Mouse (Mus musculus) hindbrain, postnatal 0 days (tissue): ENCODE results near the gene Mrps10. TPM values are rescaled to one million over a fixed set of nuclear protein-coding genes. Genes with fewer than 3 reads are reported as not detected.
A peak's percentile ranks its signal among the peaks of the same experiment; 100 is the strongest.
"Not testable (repeated sequence)": the region's sequence is repeated elsewhere in the genome, so short reads cannot be mapped to it uniquely, and the experiment has no call there.

Source experiments
- ATAC-seq: fragments of 200-750 bp; cut with Nextera tagmentation; 2 replicates; pipeline ENCODE4 v1.8.0; 2017; ENCODE audit warnings: mild to moderate bottlenecking, moderate TSS enrichment, moderate library complexity
- DNase-seq: peaks from one replicate; pipeline ENCODE4 v3.0.0-alpha.2; 2015; ENCODE audit warnings: low spot score
- H3K27ac ChIP-seq: fragments of 300-500 bp; sonication (generic); 2 replicates; pipeline ENCODE4 v1.5.1; 2014; ENCODE audit warnings: mild to moderate bottlenecking
- H3K27me3 ChIP-seq: fragments of 300-500 bp; sonication (generic); 2 replicates; pipeline ENCODE4 v1.6.1; 2014; ENCODE audit warnings: low read length, mixed read lengths; ENCODE audit not compliant: insufficient read depth
- H3K36me3 ChIP-seq: fragments of 300-500 bp; sonication (generic); 2 replicates; pipeline ENCODE4 v1.6.1; 2014; ENCODE audit warnings: low read length, mixed read lengths; ENCODE audit not compliant: insufficient read depth
- H3K4me1 ChIP-seq: fragments of 300-500 bp; sonication (generic); 2 replicates; pipeline ENCODE4 v1.6.1; 2014; ENCODE audit warnings: antibody characterized with exemption, low read length, mixed read lengths; ENCODE audit not compliant: insufficient read depth
- H3K4me2 ChIP-seq: fragments of 300-500 bp; sonication (generic); 2 replicates; pipeline ENCODE4 v1.6.1; 2014; ENCODE audit warnings: low read depth, mild to moderate bottlenecking, low read length, moderate library complexity, mixed read lengths
- H3K4me3 ChIP-seq: fragments of 300-500 bp; sonication (generic); 2 replicates; pipeline ENCODE4 v1.5.1; 2014; ENCODE audit warnings: low read length
- H3K9ac ChIP-seq: fragments of 300-500 bp; sonication (generic); replicated peaks from 2 replicates; pipeline ENCODE4 v1.6.1; 2014; ENCODE audit warnings: mild to moderate bottlenecking, low read length, moderate library complexity, mixed read lengths
- H3K9me3 ChIP-seq: fragments of 300-500 bp; sonication (generic); 2 replicates; pipeline ENCODE4 v1.6.1; 2016; ENCODE audit warnings: low read length, mixed read lengths
- CTCF ChIP-seq: IDR thresholded peaks from 2 replicates; pipeline ENCODE4 v1.5.1; 2016; ENCODE audit warnings: antibody characterized with exemption, control low read depth, low read depth
- WGBS: fragments of 180-500 bp; shearing (Covaris S2); extraction: QIAGEN DNeasy Blood & Tissue Kit; methylation state at CpG from one replicate; pipeline ENCODE4 v1.1.7; 2014; 5-methylcytosine and 5-hydroxymethylcytosine counted together
- polyA plus RNA-seq: library from polyadenylated mRNA; unstranded; fragments of >200 nt; fragmentation: Nextera tagmentation; extraction: Ambion mirVana; gene quantifications from 2 replicates; pipeline ENCODE4 v1.2.1, GENCODE M21; 2015
- total RNA-seq: library from RNA; depleted of rRNA; stranded (reverse); fragments of >200 nt; gene quantifications from 2 replicates; pipeline ENCODE4 v1.2.3, GENCODE M21; 2014; rRNA removed

Gene Mrps10
- total and polyA plus RNA-seq, 2 experiments from 2014 or later = 32.9 to 76.9 TPM

GRCm38 (mm10) chr17:47420195-47420594 is 51.5 kb downstream of the Mrps10 start:
- no peaks in the 10 kb centered on the region for H3K27me3 ChIP-seq
- no peaks in the 10 kb centered on the region for H3K9me3 ChIP-seq
- H3K4me2 ChIP-seq = no peak overlapping the region
- no peaks in the 10 kb centered on the region for H3K36me3 ChIP-seq
- H3K9ac ChIP-seq = no peak overlapping the region
- no peaks in the 10 kb centered on the region for H3K4me1 ChIP-seq
- no peak overlapping the region for H3K27ac ChIP-seq
- no peak overlapping the region for H3K4me3 ChIP-seq
- DNase-seq (no peak), ATAC-seq (no peak)
- 71% methylated on average over 2 of the region's 2 CpGs for WGBS
- TF ChIP-seq CTCF = no peak

GRCm38 (mm10) chr17:47421566-47421965 is 52.9 kb downstream of the Mrps10 start:
- Histone ChIP-seq H3K27me3 (no peaks in the 10 kb centered on the region), H3K4me3 (no peak overlapping the region), H3K4me1 (no peaks in the 10 kb centered on the region), H3K36me3 (no peaks in the 10 kb centered on the region), H3K9ac (no peak overlapping the region), H3K27ac (no peak overlapping the region), H3K9me3 (no peaks in the 10 kb centered on the region), H3K4me2 (no peak overlapping the region)
- DNase-seq = no peak
- no peak for TF ChIP-seq CTCF
- 99% methylated on average over 3 of the region's 3 CpGs for WGBS
- no peak for ATAC-seq

GRCm38 (mm10) chr17:47422616-47423015 is 53.9 kb downstream of the Mrps10 start:
- WGBS = 100% methylated on average over 1 of the region's 1 CpGs
- H3K4me2 ChIP-seq, H3K9ac ChIP-seq: not testable (repeated sequence)

GRCm38 (mm10) chr17:47424186-47424585 is 55.5 kb downstream of the Mrps10 start:
- no peak overlapping the region for H3K4me2 ChIP-seq
- 77% methylated on average over 6 of the region's 6 CpGs for WGBS
- no peak overlapping the region for H3K4me3 ChIP-seq

More at GRCm38 (mm10) chr17:47422616-47423015, 53.9 kb downstream of the Mrps10 start:
- DNase-seq, H3K36me3 ChIP-seq, H3K4me3 ChIP-seq, H3K4me1 ChIP-seq, H3K27me3 ChIP-seq, H3K27ac ChIP-seq, H3K9me3 ChIP-seq, ATAC-seq: not testable (repeated sequence)

DNA sequence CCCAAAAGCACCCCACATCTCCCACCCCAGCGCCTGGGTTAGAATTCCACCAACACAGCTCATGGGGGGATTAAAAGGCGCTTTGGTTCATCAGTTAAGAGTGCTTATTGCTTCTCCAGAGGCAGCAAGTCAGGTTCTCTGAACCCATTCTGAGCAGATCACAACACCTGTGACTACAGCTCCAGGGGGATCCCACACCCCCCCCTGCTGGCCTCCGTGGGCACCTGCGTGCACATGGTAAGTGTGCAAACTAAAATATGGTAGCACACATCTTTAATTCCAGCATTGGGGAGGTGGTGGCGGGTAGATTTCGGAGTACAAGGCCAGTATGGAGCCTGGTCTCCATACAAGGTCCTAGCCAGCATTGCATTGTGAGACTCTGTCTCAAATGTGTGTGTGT is 58.6 kb downstream of the Mrps10 start:
- Histone ChIP-seq H3K27ac (no peak overlapping the region), H3K4me1 (no peaks in the 10 kb centered on the region), H3K9me3 (no peaks in the 10 kb centered on the region), H3K27me3 (no peaks in the 10 kb centered on the region), H3K4me3 (no peak overlapping the region), H3K4me2 (no peak overlapping the region), H3K36me3 (no peaks in the 10 kb centered on the region), H3K9ac (no peak overlapping the region)
- TF ChIP-seq CTCF = peak; percentile 35
- DNase-seq = no peak
- 74% methylated on average over 6 of the region's 6 CpGs for WGBS
- no peak for ATAC-seq

More at GRCm38 (mm10) chr17:47424186-47424585, 55.5 kb downstream of the Mrps10 start:
- Histone ChIP-seq H3K9me3 (no peaks in the 10 kb centered on the region), H3K36me3 (no peaks in the 10 kb centered on the region), H3K27me3 (no peaks in the 10 kb centered on the region), H3K9ac (no peak overlapping the region), H3K4me1 (no peaks in the 10 kb centered on the region), H3K27ac (no peak overlapping the region)
- DNase-seq (no peak), ATAC-seq (no peak)
- no peak for TF ChIP-seq CTCF

- H3K4me1 ChIP-seq = no peaks in the 10 kb centered on the region
- no peak overlapping the region for H3K4me3 ChIP-seq
- no peaks in the 10 kb centered on the region for H3K9me3 ChIP-seq
- no peaks in the 10 kb centered on the region for H3K36me3 ChIP-seq
- ATAC-seq = peak; percentile 88
- DNase-seq = peak; percentile 71
- H3K27me3 ChIP-seq = no peaks in the 10 kb centered on the region
- H3K9ac ChIP-seq = no peak overlapping the region
- peak; percentile 71 for TF ChIP-seq CTCF
- 5% methylated on average over 8 of the region's 8 CpGs for WGBS
- H3K4me2 ChIP-seq = 0 out of 2 replicates have a peak overlapping the region, but pooled peaks have one; percentile 5
- H3K27ac ChIP-seq = no peak overlapping the region
These were observed 60.2 kb downstream of the Mrps10 start for GRCm38 (mm10) chr17:47428831-47429304.

- ATAC-seq (no peak), DNase-seq (no peak)
- Histone ChIP-seq H3K27me3 (no peaks in the 10 kb centered on the region), H3K9me3 (no peaks in the 10 kb centered on the region), H3K9ac (no peak overlapping the region), H3K4me1 (no peaks in the 10 kb centered on the region), H3K4me2 (no peak overlapping the region), H3K4me3 (no peak overlapping the region), H3K27ac (no peak overlapping the region), H3K36me3 (no peaks in the 10 kb centered on the region)
- 69% methylated on average over 5 of the region's 5 CpGs for WGBS
- peak; percentile 53 for TF ChIP-seq CTCF
These were observed 62.1 kb downstream of the Mrps10 start for GRCm38 (mm10) chr17:47430815-47431214.

Other genes with a start within 250 kb of the Mrps10 start
- gene Guca1b, start 16.5 kb downstream of the Mrps10 start, total RNA-seq = not detected in 2 replicates
- gene Guca1b, start 16.5 kb downstream of the Mrps10 start, polyA plus RNA-seq = 0.14 and 0.42 TPM in 2 replicates
- gene Guca1a, start 31.7 kb downstream of the Mrps10 start, total RNA-seq = 0.78 TPM in 1 of 2 replicates, not detected in the other
- 0.69 and 1.4 TPM in 2 replicates for gene Guca1a, start 31.7 kb downstream of the Mrps10 start, polyA plus RNA-seq
- gene AI661453, start 67.7 kb downstream of the Mrps10 start, total RNA-seq = 0.52 and 2.7 TPM in 2 replicates
- gene AI661453, start 67.7 kb downstream of the Mrps10 start, polyA plus RNA-seq = 0.14 and 0.15 TPM in 2 replicates
- gene 1700001C19Rik, start 68.5 kb downstream of the Mrps10 start, total RNA-seq = 1.7 TPM in 1 of 2 replicates, not detected in the other
- gene 1700001C19Rik, start 68.5 kb downstream of the Mrps10 start, polyA plus RNA-seq = 0.45 and 0.81 TPM in 2 replicates
- gene Taf8, start 133.4 kb downstream of the Mrps10 start, total RNA-seq = 17.9 and 22.2 TPM in 2 replicates
- gene Taf8, start 133.4 kb downstream of the Mrps10 start, polyA plus RNA-seq = 11.8 and 12.3 TPM in 2 replicates
- gene Ccnd3, start 136.2 kb downstream of the Mrps10 start, total RNA-seq = 55.0 and 63.4 TPM in 2 replicates
- 69.3 and 71.5 TPM in 2 replicates for gene Ccnd3, start 136.2 kb downstream of the Mrps10 start, polyA plus RNA-seq
- 20.2 and 25.7 TPM in 2 replicates for gene Bysl, start 242.6 kb downstream of the Mrps10 start, total RNA-seq
- 25.3 and 27.1 TPM in 2 replicates for gene Bysl, start 242.6 kb downstream of the Mrps10 start, polyA plus RNA-seq
- 27.9 and 40.9 TPM in 2 replicates for gene Med20, start 242.7 kb downstream of the Mrps10 start, total RNA-seq
- gene Med20, start 242.7 kb downstream of the Mrps10 start, polyA plus RNA-seq = 27.3 and 27.9 TPM in 2 replicates
- gene Gm20517, start 242.7 kb downstream of the Mrps10 start, total RNA-seq = 4.6 and 4.8 TPM in 2 replicates
- 1.2 and 1.6 TPM in 2 replicates for gene Gm20517, start 242.7 kb downstream of the Mrps10 start, polyA plus RNA-seq